Mouse (Mus musculus): ENCODE measurements around the gene Haghl.
"Not testable (repeated sequence)": the region's sequence is repeated elsewhere in the genome, so short reads cannot be mapped to it uniquely, and the experiment has no call there.

Gene Haghl

DNA sequence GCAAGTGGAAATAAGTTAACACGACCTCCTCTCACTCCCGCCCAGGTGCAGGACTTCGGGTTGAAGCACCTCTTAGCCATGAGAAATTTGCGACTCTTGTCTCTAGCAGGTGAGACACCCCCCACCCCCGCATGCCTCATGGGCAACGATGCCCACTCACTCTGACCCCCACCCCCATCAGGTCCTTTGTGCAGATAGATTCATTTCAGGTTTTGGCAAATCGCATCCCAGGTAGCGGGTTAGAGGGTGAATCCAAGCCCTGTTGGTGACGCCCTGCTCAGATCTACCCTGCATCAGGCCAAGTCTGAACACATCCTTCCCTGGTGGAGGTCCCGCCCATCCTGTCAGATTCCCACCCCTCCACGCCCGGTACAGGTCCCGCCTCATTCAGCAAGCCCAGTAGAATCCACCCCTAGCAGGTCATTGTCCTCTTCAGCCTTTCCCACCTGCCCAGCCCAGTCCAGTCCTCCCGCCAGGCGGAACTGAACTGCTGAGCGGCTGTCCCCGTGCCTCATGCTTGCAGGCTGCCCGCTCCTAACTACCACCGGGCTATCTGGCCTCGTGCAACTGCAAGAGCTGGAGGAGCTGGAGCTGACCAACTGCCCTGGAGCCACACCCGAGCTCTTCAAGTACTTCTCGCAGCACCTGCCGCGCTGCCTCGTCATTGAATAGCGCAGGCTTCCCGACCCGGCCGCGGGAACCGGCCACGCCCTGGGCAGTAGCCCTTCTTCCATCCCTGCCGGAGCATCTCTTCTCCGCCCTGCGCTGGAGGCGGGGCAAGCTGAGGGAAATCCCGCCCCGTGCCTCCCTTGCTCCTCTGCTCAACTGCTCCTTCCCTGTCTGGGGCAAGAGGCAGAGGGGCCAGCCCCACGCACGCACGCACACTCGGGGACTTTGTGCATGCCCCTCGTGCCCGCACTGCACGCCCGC, 33.6 kb upstream of the Haghl start:
- no peak for DNase-seq (ENCODE audit: low read depth, low spot score)

DNA sequence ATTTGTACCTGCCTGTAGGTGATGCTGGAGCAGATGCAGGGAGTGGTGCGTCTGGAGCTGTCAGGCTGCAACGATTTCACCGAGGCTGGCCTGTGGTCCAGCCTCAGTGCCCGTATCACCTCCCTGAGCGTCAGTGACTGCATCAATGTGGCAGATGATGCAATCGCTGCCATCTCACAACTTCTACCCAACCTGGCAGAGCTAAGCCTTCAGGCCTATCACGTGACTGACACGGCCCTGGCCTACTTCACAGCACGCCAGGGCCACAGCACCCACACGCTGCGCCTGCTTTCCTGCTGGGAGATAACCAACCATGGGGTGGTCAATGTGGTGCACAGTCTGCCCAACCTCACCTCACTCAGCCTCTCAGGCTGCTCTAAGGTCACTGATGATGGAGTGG, 32.2 kb upstream of the Haghl start:
- no peak for DNase-seq (ENCODE audit: low read depth, low spot score)

DNA sequence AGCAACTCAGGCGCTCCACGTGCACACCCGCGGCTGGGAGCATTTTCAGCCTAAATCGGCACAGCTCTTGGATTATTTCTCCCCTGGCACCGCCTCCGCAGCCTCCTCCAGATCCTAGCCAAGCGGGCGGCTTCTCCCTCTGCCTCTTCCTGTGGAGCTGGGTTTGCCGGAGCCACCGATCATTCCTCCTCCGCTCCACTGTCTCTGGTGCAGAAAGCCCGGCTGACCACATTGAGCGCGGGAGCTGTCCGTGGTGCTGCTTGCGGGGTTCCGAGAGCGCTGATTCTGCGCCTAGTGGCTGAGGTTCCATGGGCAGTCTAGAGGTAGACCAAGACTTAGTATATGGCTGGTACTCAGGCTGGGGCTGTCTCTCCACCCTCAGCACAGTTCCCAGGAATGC, 28.0 kb upstream of the Haghl start:
- no peak for DNase-seq (ENCODE audit: low read depth, low spot score)

DNA sequence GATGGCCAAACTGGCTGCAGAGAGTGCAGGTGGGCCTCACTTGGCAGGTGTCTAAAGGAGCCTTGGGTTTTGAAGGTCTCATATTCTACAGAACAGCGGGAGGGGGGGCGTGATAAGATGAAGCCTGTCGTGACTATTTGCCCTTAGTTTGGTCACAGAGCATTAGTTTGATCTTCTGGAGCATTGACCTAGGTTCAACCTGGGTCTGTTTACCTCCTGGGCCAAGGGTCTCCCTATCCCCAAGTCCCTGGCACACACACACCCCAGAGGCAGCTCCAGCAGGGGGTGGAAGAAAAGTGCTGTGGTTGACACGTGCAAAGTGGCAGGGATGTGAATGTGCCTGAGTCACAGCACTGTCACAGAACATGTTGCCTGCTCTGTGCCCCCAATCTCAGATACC, 25.4 kb upstream of the Haghl start:
- DNase-seq (ENCODE audit: low read depth, low spot score): no peak

DNA sequence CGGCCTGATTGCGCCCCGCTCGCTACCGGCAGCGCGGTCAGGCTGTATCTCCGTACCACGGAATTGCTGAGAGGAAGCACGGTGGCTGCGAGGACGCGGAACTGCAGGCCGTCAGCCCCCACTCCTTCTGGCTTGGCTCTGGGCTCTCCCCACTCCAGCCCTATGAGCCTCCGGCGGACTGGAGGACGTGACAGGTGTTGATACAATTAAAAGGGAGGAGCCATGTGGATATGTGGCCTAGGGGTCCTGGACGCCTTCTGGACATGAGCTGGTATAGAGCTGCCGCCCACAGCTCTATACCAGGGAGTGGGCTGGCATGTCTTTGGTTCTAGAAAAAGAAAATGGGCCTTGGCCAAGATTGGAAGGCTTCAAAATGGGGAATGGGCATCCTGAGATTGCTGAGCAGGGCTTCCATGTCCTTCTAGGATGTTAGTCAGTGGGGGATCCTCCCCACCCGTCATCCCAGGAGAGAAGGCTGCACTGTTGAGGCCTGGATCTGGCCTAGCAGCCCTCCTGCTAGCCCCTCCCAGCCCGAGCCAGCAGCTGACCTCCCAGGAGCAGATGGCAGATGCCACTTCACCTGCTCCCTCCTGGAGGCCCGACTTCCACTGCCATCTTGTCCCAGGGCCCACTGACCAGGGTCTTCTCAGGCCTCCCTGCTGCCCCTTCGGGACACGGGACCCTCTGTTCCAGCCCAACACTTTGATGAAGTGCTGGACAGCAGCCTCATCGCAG, 24.3 kb upstream of the Haghl start:
- no peak for DNase-seq (ENCODE audit: low read depth, low spot score)

DNA sequence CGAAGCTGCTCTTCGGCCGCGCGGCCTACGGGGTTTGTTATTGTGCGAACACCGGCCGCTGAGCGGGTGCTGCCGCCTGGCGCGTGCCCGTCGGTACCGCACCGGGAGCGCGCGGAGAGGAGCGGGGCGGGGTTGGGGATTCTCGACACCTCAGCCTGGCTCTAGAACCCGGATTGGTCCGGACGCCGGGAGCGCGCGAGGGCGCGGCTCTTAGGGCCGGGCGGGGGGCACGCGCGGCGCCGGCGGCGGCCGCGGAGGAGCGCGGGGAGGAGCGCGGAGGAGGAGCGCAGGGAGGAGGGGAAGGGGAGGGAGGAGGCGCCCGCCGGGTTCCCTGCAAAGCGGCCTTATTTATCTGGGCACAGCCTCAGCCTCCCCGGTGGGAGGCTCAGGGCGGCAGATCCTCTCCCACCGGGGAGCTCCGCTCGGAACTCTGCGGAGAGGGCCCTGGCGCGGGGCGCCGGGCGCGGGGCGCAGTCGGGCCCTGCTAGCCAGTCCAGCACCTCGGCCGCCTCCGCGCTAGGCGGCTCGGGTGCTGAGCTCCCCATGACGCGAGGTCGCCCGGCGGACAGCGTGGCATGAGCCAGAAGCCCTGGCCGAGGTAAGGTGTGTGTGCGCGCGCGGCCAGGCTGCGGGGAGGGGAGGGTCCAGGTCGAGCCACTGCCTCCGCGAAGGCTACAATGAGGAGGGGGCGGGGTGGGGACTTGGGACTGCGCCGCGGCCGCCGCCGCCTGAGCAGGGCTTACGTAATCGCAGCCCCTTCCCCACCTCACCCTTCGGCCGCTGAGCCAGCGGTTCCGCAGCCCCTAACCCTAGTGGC, 23.5 kb upstream of the Haghl start, which contains the start of gene Fbxl16:
Fbxl16 (plus strand) TSS at position 297 of the 817 bp plus-strand sequence.
- peak; percentile 90 for DNase-seq (ENCODE audit: low read depth, low spot score)

DNA sequence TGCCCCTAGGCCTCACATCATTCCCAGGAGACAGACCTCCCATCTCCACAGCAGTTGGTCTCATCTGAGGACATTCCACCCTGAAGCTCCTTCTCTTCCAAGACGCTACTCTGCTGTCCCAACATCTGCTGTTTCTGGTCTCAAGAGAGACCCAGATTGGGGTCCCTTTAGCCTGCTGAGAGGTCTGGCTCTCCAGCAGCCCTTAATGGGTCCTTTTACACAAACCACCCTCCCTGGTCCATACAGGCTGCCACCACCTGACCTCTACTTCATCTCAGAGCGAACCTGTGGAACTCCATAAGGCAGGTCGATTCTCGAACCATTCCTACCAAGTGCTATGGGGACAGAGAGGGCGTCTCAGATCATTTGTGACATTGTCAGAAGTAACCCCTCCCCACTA, 22.6 kb upstream of the Haghl start:
- DNase-seq (ENCODE audit: low read depth, low spot score): no peak

DNA sequence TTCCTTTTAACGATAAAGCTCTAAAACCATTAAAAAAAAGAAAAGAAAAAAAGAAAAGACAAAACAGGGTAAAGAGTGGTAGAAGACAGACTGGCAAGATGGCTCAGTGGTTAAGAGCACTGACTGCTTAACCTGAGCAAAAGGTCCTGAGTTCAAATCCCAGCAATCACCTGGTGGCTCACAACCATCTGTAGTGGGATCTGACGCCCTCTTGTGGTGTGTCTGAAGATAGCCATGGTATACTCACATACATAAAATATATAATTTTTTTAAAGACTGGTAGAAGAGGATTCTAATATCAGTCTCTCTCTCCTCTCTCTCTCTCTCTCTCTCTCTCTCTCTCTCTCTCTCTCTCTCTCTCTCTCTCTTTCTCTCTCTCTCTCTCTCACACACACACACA, 22.0 kb upstream of the Haghl start:
- not testable (repeated sequence) for DNase-seq (ENCODE audit: low read depth, low spot score)

DNA sequence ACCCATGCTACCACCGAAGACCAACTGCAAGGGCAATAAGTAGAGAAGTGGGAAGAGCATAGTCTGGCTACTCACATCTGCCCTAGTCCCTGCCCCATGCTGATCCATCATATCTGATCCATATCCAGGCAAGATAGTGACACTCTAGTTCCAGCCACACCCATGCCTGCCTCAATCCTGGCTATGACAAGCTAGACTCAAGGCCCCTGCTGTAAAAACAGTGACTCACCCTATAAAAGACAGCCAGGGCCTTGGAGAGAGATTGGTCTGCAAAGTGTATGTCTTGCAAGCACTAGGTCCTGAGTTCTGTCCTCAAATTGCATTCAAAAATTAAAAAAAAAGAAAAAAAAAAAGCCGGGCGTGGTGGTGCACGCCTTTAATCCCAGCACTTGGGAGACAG, 21.0 kb upstream of the Haghl start:
- no peak for DNase-seq (ENCODE audit: low read depth, low spot score)

DNA sequence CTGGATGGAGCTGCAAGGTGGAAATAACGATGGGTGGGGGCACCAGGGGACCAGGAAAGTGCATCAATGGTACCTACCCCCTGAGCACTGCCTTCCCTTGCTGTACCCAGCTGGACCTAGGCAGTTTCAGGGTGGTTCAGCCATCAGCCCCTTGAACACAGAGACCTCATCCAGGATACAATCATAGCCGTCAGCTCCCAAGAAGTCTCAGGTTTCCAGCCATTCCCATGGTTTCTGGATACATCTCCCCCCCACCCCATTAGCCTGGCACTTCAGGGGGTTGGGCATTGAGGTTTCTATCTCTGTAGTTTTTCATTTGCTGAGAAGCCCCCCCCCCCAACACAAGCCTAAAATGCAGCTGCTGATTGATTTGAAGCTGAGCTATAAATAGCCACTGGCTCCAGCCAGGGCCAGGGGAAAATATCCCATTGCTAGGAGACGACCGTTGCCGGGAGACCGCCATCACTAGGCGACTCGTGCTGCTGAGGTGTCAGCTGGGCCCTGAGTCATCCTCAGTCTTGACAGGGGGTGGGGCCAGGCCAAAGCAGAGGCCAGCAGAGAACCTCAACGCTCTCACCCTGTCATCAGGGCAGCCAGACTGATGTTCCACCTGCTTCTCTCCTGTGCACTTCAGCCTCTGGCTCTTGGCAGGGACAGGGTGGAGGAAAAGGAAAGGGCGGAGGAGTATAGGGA, 17.5 kb upstream of the Haghl start:
- DNase-seq (ENCODE audit: low read depth, low spot score): no peak

DNA sequence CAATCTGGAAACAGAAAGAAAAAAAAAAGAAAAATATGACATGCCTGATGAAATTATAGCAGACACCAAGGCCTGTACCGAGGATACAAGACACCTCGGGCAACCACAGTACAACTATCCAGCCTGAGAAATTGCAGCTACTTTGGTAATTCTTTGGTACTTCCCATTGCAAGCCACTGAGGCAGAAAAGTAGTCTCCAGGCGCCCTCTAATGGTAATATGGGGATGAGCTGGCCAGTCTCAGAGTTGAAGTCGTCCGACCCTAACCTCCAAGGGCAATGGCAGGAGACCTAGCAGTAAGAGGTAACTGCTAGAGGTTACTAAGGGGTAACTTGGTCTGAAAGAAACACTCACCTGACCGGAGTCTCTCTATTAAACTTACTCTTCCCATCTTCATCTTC, 15.6 kb upstream of the Haghl start:
- no peak for DNase-seq (ENCODE audit: low read depth, low spot score)

DNA sequence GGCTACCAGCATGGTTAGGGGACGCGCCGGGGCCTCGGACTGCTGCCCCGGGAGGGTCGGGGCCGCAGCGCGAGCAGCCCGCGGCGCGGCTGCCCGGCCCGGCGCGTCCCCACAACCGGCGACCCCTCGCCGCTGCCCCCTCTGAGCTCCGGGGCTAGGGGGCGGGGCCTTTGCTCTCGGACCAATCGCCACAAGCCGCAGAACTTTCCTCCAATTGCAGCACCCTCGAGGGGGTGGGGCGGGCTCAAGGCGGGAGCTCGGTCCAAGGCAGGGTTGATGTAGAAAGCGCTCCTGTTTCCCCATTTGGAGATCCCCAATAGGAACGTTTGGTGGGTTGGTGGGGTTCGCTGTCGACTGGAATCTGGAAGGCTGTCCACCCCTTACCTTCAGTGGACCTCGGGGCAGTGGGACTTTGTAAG, 11.5 kb upstream of the Haghl start, which contains the start of gene Metrn:
Metrn (minus strand) TSS at position 186 of the 419 bp plus-strand sequence.
- DNase-seq (ENCODE audit: low read depth, low spot score): no peak

DNA sequence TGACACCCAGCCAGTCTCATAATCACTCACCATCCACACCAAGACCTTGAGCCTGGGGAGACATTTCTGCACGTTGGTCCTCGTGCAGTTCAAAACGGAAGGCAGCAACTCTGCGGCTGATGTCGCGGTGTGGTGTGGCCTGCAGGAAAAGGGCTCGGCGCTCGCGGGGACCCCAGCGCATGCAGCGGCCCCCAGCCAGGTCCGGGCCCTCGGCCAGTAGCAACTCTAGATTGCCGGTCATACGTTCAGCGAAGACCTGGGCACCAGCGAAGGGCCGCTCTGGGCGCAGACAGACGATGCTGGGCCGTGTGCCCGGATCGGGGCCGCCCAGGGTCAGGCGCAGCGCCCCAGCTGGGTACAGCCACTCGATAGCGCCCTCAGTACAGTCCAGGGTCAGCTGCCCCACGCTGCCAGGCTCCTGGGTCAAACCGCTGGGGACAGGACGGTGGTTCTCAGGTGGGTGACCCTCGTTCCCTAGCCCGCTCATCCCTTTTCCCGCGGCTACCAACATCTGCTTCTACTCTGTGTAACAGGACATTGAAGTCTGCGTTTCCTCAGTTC, 10.8 kb upstream of the Haghl start:
- no peak for DNase-seq (ENCODE audit: low read depth, low spot score)

DNA sequence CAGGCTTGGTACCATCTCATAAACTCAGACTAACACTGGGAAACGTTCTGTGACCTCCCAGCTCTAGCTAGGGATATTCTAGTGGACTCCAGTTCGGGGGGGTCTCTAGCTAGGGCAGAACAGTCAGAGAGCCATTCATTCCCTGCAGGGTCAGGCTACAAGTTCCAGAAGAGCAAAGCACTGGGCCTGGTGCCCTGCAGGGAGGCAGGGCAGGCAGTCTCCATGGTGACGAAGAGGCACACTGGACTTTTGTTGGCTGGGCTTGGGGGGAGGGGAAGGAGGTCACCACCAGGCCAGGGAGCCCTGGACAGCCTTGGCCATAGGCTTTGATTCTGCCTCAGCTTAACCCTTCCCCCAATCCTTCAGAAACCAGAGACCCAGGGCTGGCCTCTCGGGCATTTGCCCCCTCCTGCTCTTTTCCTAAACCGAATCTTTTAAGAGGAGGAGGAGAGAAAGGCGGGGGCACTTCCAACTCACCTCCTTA, 10.2 kb upstream of the Haghl start, which contains the start of gene AC134908.4:
AC134908.4 (minus strand) TSS at position 51 of the 484 bp plus-strand sequence.
- no peak for DNase-seq (ENCODE audit: low read depth, low spot score)

DNA sequence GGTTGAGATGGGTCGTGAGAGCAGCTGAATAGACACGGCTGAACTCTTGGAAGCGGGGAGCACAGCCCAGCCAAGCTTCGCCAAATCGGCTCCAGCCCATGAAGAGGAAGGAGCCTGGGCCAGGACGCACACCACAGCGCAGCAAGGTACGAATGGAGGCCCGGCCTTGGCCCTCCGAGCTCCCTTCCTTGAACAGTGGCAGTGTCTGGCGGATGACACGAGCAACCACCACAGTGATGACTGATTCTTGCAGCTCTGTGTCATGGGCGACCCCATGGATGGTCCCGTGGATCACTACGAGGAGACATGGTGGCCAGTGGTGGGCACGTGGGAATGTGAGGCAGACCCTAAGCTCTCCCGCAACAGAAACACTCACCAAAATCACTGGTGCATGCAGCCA, 9.5 kb upstream of the Haghl start:
- DNase-seq (ENCODE audit: low read depth, low spot score): no peak

DNA sequence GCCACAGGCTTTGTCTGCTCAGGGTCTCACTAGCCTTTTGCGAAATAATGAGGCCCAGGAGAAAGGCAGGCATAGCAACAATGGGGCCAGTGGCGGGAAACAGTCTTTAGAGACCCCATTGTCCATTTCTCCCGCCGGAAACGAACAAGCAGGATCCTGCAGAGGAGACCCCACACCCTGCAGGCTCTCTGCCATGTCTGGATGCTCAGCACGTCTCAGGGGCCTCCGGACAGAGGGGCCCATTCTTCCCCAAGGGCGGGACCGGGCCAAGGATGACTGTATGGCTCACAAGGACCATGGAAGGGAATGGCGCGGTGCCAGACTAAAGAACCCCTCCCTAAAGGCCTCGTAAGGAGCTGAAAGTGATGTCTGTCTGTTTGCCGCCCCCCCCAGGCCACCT, 8.7 kb upstream of the Haghl start:
- DNase-seq (ENCODE audit: low read depth, low spot score): no peak

DNA sequence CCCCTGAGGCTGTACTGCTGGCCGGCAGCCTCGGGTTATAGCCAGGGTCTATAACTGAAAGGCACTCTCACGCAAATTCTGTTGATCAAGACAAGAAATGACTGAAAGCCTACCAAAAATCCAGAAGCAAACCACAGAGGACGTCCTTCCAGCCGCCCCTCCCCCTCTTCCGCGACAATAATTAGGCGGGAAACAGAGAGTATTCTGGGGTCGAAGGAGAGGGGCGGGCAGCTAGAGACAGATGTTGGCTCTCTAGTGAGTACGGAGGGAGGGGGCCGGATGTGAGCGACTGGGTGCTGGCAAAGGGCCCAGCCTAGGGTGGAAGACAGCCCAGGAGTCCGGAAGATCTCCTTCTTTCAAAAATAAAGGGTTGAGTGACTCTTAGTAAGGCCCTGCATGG, 7.1 kb upstream of the Haghl start, which contains the start of gene Fam173a:
Fam173a (minus strand) TSS at position 287 of the 400 bp plus-strand sequence.
- DNase-seq (ENCODE audit: low read depth, low spot score): no peak

DNA sequence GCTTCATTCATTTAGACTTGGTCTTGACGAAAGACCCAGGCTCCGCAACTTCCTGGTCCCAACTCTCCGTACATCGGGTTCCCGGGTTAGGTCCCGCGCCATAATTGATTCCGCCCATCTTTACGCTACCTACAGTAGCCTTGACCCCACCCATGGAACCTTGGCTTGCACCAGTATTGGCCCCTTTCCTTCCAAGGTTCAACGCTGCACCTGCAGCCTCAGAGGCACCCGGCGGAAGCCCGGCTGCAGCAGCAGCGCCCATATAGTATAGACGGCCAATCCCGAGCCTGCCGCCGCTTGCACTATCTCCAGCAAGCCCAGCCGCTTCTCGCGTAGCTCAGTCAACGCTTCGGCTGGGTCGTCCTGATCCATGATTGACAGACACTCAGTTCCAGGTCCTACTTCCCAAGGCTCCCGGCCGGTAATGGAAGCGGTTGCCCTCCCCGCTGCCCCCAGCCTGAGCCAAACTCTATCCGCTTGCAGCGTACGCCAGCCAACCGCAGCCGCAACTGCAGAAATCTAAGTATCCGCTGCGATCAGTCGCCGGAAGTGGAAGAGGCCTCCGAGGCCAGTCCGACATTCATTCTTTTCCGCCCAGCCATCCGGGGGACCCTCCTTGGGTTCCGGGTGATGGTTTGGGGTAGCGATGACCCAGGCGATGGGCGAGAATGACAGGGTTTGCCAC, 6.5 kb upstream of the Haghl start:
- DNase-seq (ENCODE audit: low read depth, low spot score): no peak

DNA sequence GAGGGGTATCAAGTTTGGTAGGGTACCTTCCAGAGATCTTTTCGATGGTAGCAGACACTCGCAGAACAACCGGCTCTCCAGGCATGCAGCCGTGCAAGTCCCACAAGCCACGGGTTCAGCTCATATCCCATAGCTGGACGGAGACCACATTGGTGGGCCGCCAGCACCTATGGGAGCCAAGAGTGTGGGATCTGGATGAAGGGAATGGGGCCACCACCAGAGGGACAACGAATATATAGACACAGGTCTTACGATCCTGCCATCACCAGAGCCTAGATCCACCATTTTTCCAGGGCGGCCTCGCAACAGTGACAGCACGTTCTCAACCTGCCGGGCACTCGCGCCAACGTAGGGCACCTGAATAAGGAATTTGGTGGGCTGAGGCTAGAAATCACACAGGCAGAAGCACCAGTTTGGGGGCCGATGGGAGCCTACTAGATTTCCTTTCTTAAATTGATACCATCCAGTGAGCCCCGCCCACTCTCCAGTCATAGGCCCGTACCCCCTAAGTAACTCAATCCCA, 5.9 kb upstream of the Haghl start:
- no peak for DNase-seq (ENCODE audit: low read depth, low spot score)

Measured in brain, embryonic 18.5 days (tissue).